Mouse (Mus musculus) limb, embryonic 14.5 days (tissue): ENCODE results near the gene Atp11c. TPM values are rescaled to one million over a fixed set of nuclear protein-coding genes. Genes with fewer than 3 reads are reported as not detected.

ENCODE experiments used
- ATAC-seq: fragments of 200-750 bp; cut with Nextera tagmentation; 2 replicates; pipeline ENCODE4 v1.8.0; 2017; ENCODE audit warnings: low read depth, moderate number of reproducible peaks, moderate TSS enrichment; ENCODE audit not compliant: low FRiP score
- DNase-seq: peaks from one replicate; pipeline ENCODE4 v3.0.0-alpha.2; 2015; ENCODE audit warnings: low spot score
- H3K27ac ChIP-seq: fragments of 300-500 bp; sonication (generic); replicated peaks from 2 replicates; pipeline ENCODE4 v1.5.1; 2014; ENCODE audit warnings: low read depth, mild to moderate bottlenecking, low read length, moderate library complexity, mixed read lengths
- H3K27me3 ChIP-seq: fragments of 300-500 bp; sonication (generic); 2 replicates; pipeline ENCODE4 v1.6.1; 2014; ENCODE audit warnings: low read length, mixed read lengths; ENCODE audit not compliant: control insufficient read depth, insufficient read depth
- H3K36me3 ChIP-seq: fragments of 300-500 bp; sonication (generic); 2 replicates; pipeline ENCODE4 v1.6.1; 2014; ENCODE audit warnings: mild to moderate bottlenecking, low read length, moderate library complexity, mixed read lengths; ENCODE audit not compliant: control insufficient read depth, insufficient read depth
- H3K4me1 ChIP-seq: fragments of 300-500 bp; sonication (generic); 2 replicates; pipeline ENCODE4 v1.6.1; 2014; ENCODE audit warnings: antibody characterized with exemption, low read length, mixed read lengths; ENCODE audit not compliant: control insufficient read depth, insufficient read depth
- H3K4me2 ChIP-seq: fragments of 300-500 bp; sonication (generic); replicated peaks from 2 replicates; pipeline ENCODE4 v1.6.1; 2014; ENCODE audit warnings: low read depth, mild to moderate bottlenecking, low read length, moderate library complexity; ENCODE audit not compliant: severe bottlenecking
- H3K4me3 ChIP-seq: fragments of 300-500 bp; sonication (generic); replicated peaks from 2 replicates; pipeline ENCODE4 v1.5.1; 2014; ENCODE audit warnings: low read length
- H3K9ac ChIP-seq: fragments of 300-500 bp; sonication (generic); 2 replicates; pipeline ENCODE4 v1.6.1; 2014; ENCODE audit warnings: mild to moderate bottlenecking, low read depth, low read length, moderate library complexity; ENCODE audit not compliant: severe bottlenecking
- H3K9me3 ChIP-seq: fragments of 300-500 bp; sonication (generic); 2 replicates; pipeline ENCODE4 v1.6.1; 2016; ENCODE audit warnings: low read length; ENCODE audit not compliant: control insufficient read depth
- POLR2A ChIP-seq: fragments of 200-500 bp; IDR thresholded peaks from 2 replicates; pipeline ENCODE4 v1.8.0; 2012; ENCODE audit warnings: inconsistent platforms, mild to moderate bottlenecking, moderate library complexity, borderline replicate concordance; ENCODE audit not compliant: insufficient read depth, insufficient read length; ENCODE audit errors: extremely low read depth
- WGBS: fragments of 180-500 bp; shearing (Covaris S2); extraction: QIAGEN DNeasy Blood & Tissue Kit; methylation state at CpG from one replicate; pipeline ENCODE4 v1.1.7; 2014; 5-methylcytosine and 5-hydroxymethylcytosine counted together
- polyA plus RNA-seq, 2 experiments: library from polyadenylated mRNA; depleted of rRNA in 1 of 2; stranded (reverse) in 1 of 2; unstranded in 1 of 2; fragments of >200 nt; fragmentation: Nextera tagmentation in 1 of 2; extraction: Ambion mirVana in 1 of 2; gene quantifications; 2 replicates each; pipeline versions ENCODE4 v1.2.1 to v1.2.3; 2012 to 2014

Atp11c gene
- polyA plus RNA-seq, 2 experiments: 8.7 to 10.6 TPM

DNA sequence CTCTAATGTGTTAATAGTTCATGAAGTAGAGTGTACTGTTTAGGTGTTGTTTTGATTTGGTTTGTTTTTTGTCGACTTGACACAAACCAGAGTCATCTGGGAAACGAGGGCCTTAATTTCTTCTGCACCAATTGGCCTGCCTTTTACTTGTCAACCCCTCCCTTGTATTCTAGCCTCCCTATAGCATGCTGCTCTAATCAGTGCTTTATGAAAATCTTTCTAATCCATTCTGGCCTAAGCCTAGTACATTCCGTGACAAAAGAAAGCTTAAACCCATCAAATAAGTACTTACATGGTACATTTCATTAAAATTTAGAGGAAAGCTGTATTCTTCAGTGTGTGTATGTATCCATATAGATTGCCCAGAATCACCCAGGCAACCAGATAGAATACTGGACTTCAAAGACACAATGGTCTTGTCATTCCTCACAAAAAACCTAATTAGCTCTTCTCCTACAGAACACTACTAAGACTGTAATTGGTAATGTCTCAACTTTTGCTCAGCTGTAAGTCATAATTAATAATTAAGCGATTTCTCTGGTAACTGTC is 177.9 kb downstream of the Atp11c start:
- TF ChIP-seq POLR2A: no peak
- Histone ChIP-seq H3K27me3 (no peaks in the 10 kb centered on the region), H3K9ac (no peak overlapping the region), H3K36me3 (no peaks in the 10 kb centered on the region), H3K4me1 (no peaks in the 10 kb centered on the region), H3K27ac (no peak overlapping the region), H3K4me2 (no peak overlapping the region), H3K4me3 (no peak overlapping the region), H3K9me3 (no peaks in the 10 kb centered on the region)
- WGBS: 55% methylated on average over 4 of the region's 4 CpGs
- DNase-seq: no peak
- no peak for ATAC-seq

GRCm38 (mm10) chrX:60405681-60406080 is 186.8 kb downstream of the Atp11c start:
- Histone ChIP-seq H3K27me3 (no peaks in the 10 kb centered on the region), H3K4me3 (no peak overlapping the region), H3K36me3 (no peaks in the 10 kb centered on the region), H3K27ac (no peak overlapping the region), H3K4me2 (no peak overlapping the region), H3K9me3 (no peaks in the 10 kb centered on the region), H3K9ac (no peak overlapping the region), H3K4me1 (no peaks in the 10 kb centered on the region)
- TF ChIP-seq POLR2A: no peak
- ATAC-seq: no peak
- no peak for DNase-seq
- WGBS: 62% methylated on average over 4 of the region's 4 CpGs

GRCm38 (mm10) chrX:60404668-60405044 is 187.8 kb downstream of the Atp11c start:
- no peaks in the 10 kb centered on the region for H3K36me3 ChIP-seq
- H3K9me3 ChIP-seq: no peaks in the 10 kb centered on the region
- peak overlapping the region; percentile 96 for H3K27ac ChIP-seq
- peak; percentile 67; the same call in 1 of the 2 replicates for TF ChIP-seq POLR2A
- H3K27me3 ChIP-seq: no peaks in the 10 kb centered on the region
- WGBS: 12% methylated on average over 17 of the region's 17 CpGs
- H3K4me3 ChIP-seq: peak overlapping the region; percentile 59
- H3K4me1 ChIP-seq: no peaks in the 10 kb centered on the region
- peak overlapping the region; percentile 25; the same call in 1 of the 2 replicates for H3K4me2 ChIP-seq
- ATAC-seq: peak; percentile 91
- peak; percentile 86 for DNase-seq
- H3K9ac ChIP-seq: peak overlapping the region; percentile 91

DNA sequence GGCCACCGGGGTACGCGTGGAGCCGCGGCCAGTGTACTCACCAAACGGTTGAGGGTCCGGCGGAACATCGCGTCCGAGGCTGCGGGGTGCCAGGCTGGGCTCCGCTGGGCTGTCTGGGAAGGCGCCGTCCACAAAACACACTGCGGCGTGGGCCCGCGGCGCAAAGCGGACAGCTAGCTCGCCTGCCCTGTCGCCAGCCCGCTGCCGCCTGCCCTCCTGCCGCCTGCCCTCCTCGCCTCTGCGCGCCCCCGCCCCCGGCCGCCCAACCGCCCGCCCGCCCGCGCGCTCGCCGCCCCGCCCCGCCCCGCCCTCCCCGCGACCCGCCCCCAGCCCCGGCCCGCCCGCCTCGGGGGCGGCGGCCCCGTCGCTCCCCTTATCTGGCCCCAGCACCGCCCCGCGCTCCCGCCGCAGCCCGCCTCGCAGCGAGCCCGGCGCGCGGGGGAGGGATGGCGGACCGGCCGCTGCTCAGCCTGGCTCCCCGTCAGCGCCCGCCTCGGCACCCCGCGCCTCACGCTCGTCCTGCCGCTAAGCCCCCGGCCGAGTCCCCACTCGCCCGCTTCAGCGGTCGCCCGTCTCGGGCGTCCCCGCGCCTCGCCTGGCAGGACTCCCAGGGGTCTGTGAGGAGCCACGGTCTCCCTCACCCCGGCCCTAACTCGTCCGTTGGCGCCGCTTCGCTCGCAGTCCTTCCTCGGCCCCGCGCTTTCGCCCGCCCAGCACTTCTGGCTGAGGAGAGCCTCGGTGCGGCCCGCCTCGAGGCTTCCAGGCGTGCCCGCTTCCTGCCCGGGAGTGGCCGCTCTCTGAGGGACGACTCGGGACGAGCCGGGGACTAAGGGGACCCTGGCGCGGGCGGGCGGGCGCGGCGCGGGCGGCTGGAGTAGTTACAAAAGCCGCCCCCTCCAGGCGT is 188.5 kb downstream of the Atp11c start:
- H3K9ac ChIP-seq: peak overlapping the region; percentile 91
- peak overlapping the region; percentile 96 for H3K27ac ChIP-seq
- WGBS: 19% methylated on average over 22 of the region's 126 CpGs
- H3K4me1 ChIP-seq: no peaks in the 10 kb centered on the region
- peak overlapping the region; percentile 59 for H3K4me2 ChIP-seq
- TF ChIP-seq POLR2A: peak; percentile 63; the same call in 1 of the 2 replicates
- no peaks in the 10 kb centered on the region for H3K27me3 ChIP-seq
- no peaks in the 10 kb centered on the region for H3K36me3 ChIP-seq
- H3K4me3 ChIP-seq: peak overlapping the region; percentile 59
- ATAC-seq: peak; percentile 81
- no peaks in the 10 kb centered on the region for H3K9me3 ChIP-seq
- DNase-seq: peak; percentile 25

DNA sequence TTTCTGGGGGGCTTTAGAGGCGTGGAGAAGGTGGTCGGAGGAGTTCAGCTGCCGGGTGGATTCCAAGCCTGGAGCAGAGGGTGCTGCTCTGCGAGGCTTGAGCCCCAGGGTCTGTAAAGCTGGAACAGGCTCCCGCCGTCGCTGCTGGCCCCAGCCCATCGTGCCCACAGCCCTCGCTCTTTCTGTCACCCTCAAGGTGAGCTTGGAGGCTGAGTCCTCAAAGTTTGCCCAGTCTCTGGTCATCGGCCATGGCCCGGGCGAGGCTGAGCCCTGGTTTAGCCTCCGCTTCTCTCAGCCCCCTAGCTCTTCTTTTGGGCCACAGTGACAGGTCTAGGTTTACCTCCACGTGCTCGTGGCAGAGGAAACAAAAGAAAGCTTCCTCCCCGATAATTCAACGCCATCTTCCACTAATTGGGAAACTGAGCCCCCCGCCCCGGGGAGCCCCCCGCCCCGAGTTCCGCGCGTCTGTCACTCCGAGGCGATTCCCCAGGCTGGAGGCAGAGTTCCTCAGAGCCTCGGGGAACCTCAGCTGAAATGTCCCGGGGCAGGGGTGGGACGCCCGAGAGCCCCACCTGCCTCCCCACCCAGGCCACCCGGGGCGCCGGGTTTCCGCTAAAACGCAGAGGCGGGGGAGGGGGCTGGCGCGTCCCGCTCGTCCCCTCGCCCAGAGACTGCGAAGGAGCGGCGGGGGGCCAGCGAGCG is 189.3 kb downstream of the Atp11c start:
- no peak for ATAC-seq
- H3K27ac ChIP-seq: 0 out of 2 replicates have a peak overlapping the region, but pooled peaks have one; percentile 5

More for the DNA sequence above, 189.3 kb downstream of the Atp11c start:
- TF ChIP-seq POLR2A: no peak
- Histone ChIP-seq H3K9ac (peak overlapping the region; percentile 91), H3K4me2 (peak overlapping the region; percentile 59), H3K9me3 (no peaks in the 10 kb centered on the region), H3K27me3 (no peaks in the 10 kb centered on the region), H3K4me3 (peak overlapping the region; percentile 59), H3K36me3 (no peaks in the 10 kb centered on the region), H3K4me1 (no peaks in the 10 kb centered on the region)
- 14% methylated on average over 28 of the region's 46 CpGs for WGBS
- DNase-seq: no peak
